Mouse (Mus musculus) neural tube, embryonic 12.5 days (tissue): ENCODE data around the gene Sele. TPM values are rescaled to one million over a fixed set of nuclear protein-coding genes. Genes with fewer than 3 reads are reported as not detected.

Source experiments
- ATAC-seq: fragments of 200-750 bp; cut with Nextera tagmentation; 2 replicates; pipeline ENCODE4 v1.8.0; 2017; ENCODE audit warnings: low read depth, mild to moderate bottlenecking, moderate TSS enrichment, moderate library complexity; ENCODE audit not compliant: low FRiP score
- H3K27ac ChIP-seq: fragments of 300-500 bp; sonication (generic); 2 replicates; pipeline ENCODE4 v1.5.1; 2016
- H3K27me3 ChIP-seq: fragments of 300-500 bp; sonication (generic); replicated peaks from 2 replicates; pipeline ENCODE4 v1.6.1; 2016; ENCODE audit warnings: mild to moderate bottlenecking
- H3K36me3 ChIP-seq: fragments of 300-500 bp; sonication (generic); 2 replicates; pipeline ENCODE4 v1.6.1; 2016; ENCODE audit warnings: mild to moderate bottlenecking
- H3K4me1 ChIP-seq: fragments of 300-500 bp; sonication (generic); 2 replicates; pipeline ENCODE4 v1.6.1; 2016
- H3K4me2 ChIP-seq: fragments of 300-500 bp; sonication (generic); replicated peaks from 2 replicates; pipeline ENCODE4 v1.6.1; 2016; ENCODE audit warnings: mild to moderate bottlenecking
- H3K4me3 ChIP-seq: fragments of 300-500 bp; sonication (generic); 2 replicates; pipeline ENCODE4 v1.5.1; 2016
- H3K9ac ChIP-seq: fragments of 300-500 bp; sonication (generic); 2 replicates; pipeline ENCODE4 v1.6.1; 2016; ENCODE audit warnings: mild to moderate bottlenecking
- H3K9me3 ChIP-seq: fragments of 300-500 bp; sonication (generic); 2 replicates; pipeline ENCODE4 v1.6.1; 2016; ENCODE audit warnings: mild to moderate bottlenecking
- WGBS: fragments of 180-500 bp; shearing (Covaris S2); methylation state at CpG from one replicate; pipeline ENCODE4 v1.1.7; 2016; 5-methylcytosine and 5-hydroxymethylcytosine counted together
- polyA plus RNA-seq: library from polyadenylated mRNA; unstranded; fragments of >200 nt; fragmentation: Nextera tagmentation; extraction: Ambion mirVana; gene quantifications from 2 replicates; pipeline ENCODE4 v1.2.1, GENCODE M21; 2016

Sele gene
- polyA plus RNA-seq, 1 experiment from 2014 or later = not detected

- Histone ChIP-seq H3K27me3 (no peaks in the 10 kb centered on the region), H3K36me3 (no peaks in the 10 kb centered on the region), H3K9me3 (no peaks in the 10 kb centered on the region), H3K4me1 (no peaks in the 10 kb centered on the region), H3K4me2 (no peak overlapping the region), H3K4me3 (no peak overlapping the region), H3K9ac (no peak overlapping the region), H3K27ac (no peak overlapping the region)
- ATAC-seq = no peak
- WGBS = 89% methylated on average over 7 of the region's 7 CpGs
Observed at GRCm38 (mm10) chr1:164073803-164074202, 25.8 kb downstream of the Sele start.

GRCm38 (mm10) chr1:164074606-164075140 is 26.6 kb downstream of the Sele start:
- Histone ChIP-seq H3K4me3 (no peak overlapping the region), H3K27ac (no peak overlapping the region), H3K36me3 (no peaks in the 10 kb centered on the region), H3K4me2 (no peak overlapping the region), H3K9ac (no peak overlapping the region), H3K27me3 (no peaks in the 10 kb centered on the region), H3K9me3 (no peaks in the 10 kb centered on the region), H3K4me1 (no peaks in the 10 kb centered on the region)
- WGBS = 95% methylated on average over 2 of the region's 2 CpGs
- ATAC-seq = no peak

- Histone ChIP-seq H3K36me3 (no peaks in the 10 kb centered on the region), H3K27ac (no peak overlapping the region), H3K9me3 (no peaks in the 10 kb centered on the region), H3K4me2 (no peak overlapping the region), H3K4me3 (no peak overlapping the region), H3K27me3 (no peaks in the 10 kb centered on the region), H3K4me1 (no peaks in the 10 kb centered on the region), H3K9ac (no peak overlapping the region)
- no peak for ATAC-seq
- WGBS = 96% methylated on average over 1 of the region's 1 CpGs
Observed at GRCm38 (mm10) chr1:164075416-164075815, 27.4 kb downstream of the Sele start.

GRCm38 (mm10) chr1:164076441-164076840 is 28.4 kb downstream of the Sele start:
- 52% methylated on average over 1 of the region's 1 CpGs for WGBS
- no peaks in the 10 kb centered on the region for H3K36me3 ChIP-seq
- no peak overlapping the region for H3K4me3 ChIP-seq
- no peak overlapping the region for H3K27ac ChIP-seq
- H3K27me3 ChIP-seq = no peaks in the 10 kb centered on the region
- no peaks in the 10 kb centered on the region for H3K9me3 ChIP-seq
- H3K4me1 ChIP-seq = no peaks in the 10 kb centered on the region
- no peak overlapping the region for H3K4me2 ChIP-seq
- no peak for ATAC-seq
- H3K9ac ChIP-seq = no peak overlapping the region

GRCm38 (mm10) chr1:164077031-164077430 is 29.0 kb downstream of the Sele start:
- H3K4me2 ChIP-seq = no peak overlapping the region

GRCm38 (mm10) chr1:164078323-164078741 is 30.3 kb downstream of the Sele start:
- WGBS = 87% methylated on average over 4 of the region's 4 CpGs
- H3K36me3 ChIP-seq = no peaks in the 10 kb centered on the region
- no peak overlapping the region for H3K4me3 ChIP-seq
- H3K27me3 ChIP-seq = no peaks in the 10 kb centered on the region
- no peak for ATAC-seq
- no peaks in the 10 kb centered on the region for H3K9me3 ChIP-seq
- no peak overlapping the region for H3K9ac ChIP-seq
- no peaks in the 10 kb centered on the region for H3K4me1 ChIP-seq
- H3K27ac ChIP-seq = no peak overlapping the region
- H3K4me2 ChIP-seq = no peak overlapping the region

More at GRCm38 (mm10) chr1:164077031-164077430, 29.0 kb downstream of the Sele start:
- Histone ChIP-seq H3K36me3 (no peaks in the 10 kb centered on the region), H3K4me3 (no peak overlapping the region), H3K9me3 (no peaks in the 10 kb centered on the region), H3K27ac (no peak overlapping the region), H3K27me3 (no peaks in the 10 kb centered on the region), H3K4me1 (no peaks in the 10 kb centered on the region), H3K9ac (no peak overlapping the region)
- ATAC-seq = no peak
- 92% methylated on average over 3 of the region's 3 CpGs for WGBS

- Histone ChIP-seq H3K4me3 (no peak overlapping the region), H3K27ac (no peak overlapping the region), H3K27me3 (no peaks in the 10 kb centered on the region), H3K9ac (no peak overlapping the region), H3K9me3 (no peaks in the 10 kb centered on the region), H3K4me2 (no peak overlapping the region), H3K36me3 (no peaks in the 10 kb centered on the region), H3K4me1 (no peaks in the 10 kb centered on the region)
- 88% methylated on average over 11 of the region's 11 CpGs for WGBS
- no peak for ATAC-seq
Observed at GRCm38 (mm10) chr1:164079091-164079490, 31.1 kb downstream of the Sele start.

GRCm38 (mm10) chr1:164083046-164083445 is 35.0 kb downstream of the Sele start:
- Histone ChIP-seq H3K4me3 (no peak overlapping the region), H3K4me1 (no peaks in the 10 kb centered on the region), H3K36me3 (no peaks in the 10 kb centered on the region), H3K27me3 (no peaks in the 10 kb centered on the region), H3K9me3 (no peaks in the 10 kb centered on the region), H3K27ac (no peak overlapping the region), H3K9ac (no peak overlapping the region), H3K4me2 (no peak overlapping the region)
- 90% methylated on average over 4 of the region's 4 CpGs for WGBS
- ATAC-seq = no peak

GRCm38 (mm10) chr1:164086797-164087196 is 38.8 kb downstream of the Sele start:
- Histone ChIP-seq H3K9me3 (no peaks in the 10 kb centered on the region), H3K4me3 (no peak overlapping the region), H3K9ac (no peak overlapping the region), H3K36me3 (no peaks in the 10 kb centered on the region), H3K27me3 (no peaks in the 10 kb centered on the region), H3K4me1 (no peaks in the 10 kb centered on the region), H3K4me2 (no peak overlapping the region), H3K27ac (no peak overlapping the region)
- 84% methylated on average over 3 of the region's 3 CpGs for WGBS
- no peak for ATAC-seq

GRCm38 (mm10) chr1:164087872-164088271 is 39.8 kb downstream of the Sele start:
- Histone ChIP-seq H3K9me3 (no peaks in the 10 kb centered on the region), H3K9ac (no peak overlapping the region), H3K27ac (no peak overlapping the region), H3K27me3 (no peaks in the 10 kb centered on the region), H3K4me1 (no peaks in the 10 kb centered on the region), H3K4me3 (no peak overlapping the region), H3K36me3 (no peaks in the 10 kb centered on the region), H3K4me2 (no peak overlapping the region)
- ATAC-seq = no peak
- WGBS = 93% methylated on average over 5 of the region's 5 CpGs

- no peak overlapping the region for H3K4me3 ChIP-seq
- no peak overlapping the region for H3K27ac ChIP-seq
- no peaks in the 10 kb centered on the region for H3K4me1 ChIP-seq
- no peaks in the 10 kb centered on the region for H3K36me3 ChIP-seq
- ATAC-seq = no peak
- H3K9ac ChIP-seq = no peak overlapping the region
- 72% methylated on average over 6 of the region's 6 CpGs for WGBS
- H3K27me3 ChIP-seq = no peaks in the 10 kb centered on the region
- no peaks in the 10 kb centered on the region for H3K9me3 ChIP-seq
- H3K4me2 ChIP-seq = no peak overlapping the region
Observed at GRCm38 (mm10) chr1:164096780-164097179, 48.7 kb downstream of the Sele start.

GRCm38 (mm10) chr1:164097911-164098310 is 49.9 kb downstream of the Sele start:
- Histone ChIP-seq H3K27me3 (no peaks in the 10 kb centered on the region), H3K36me3 (no peaks in the 10 kb centered on the region), H3K4me1 (no peaks in the 10 kb centered on the region), H3K4me3 (no peak overlapping the region), H3K9me3 (no peaks in the 10 kb centered on the region), H3K9ac (no peak overlapping the region), H3K27ac (no peak overlapping the region), H3K4me2 (no peak overlapping the region)
- no peak for ATAC-seq
- 81% methylated on average over 2 of the region's 2 CpGs for WGBS

- no peak for ATAC-seq
- Histone ChIP-seq H3K27ac (no peak overlapping the region), H3K4me3 (no peak overlapping the region), H3K9ac (no peak overlapping the region), H3K9me3 (no peaks in the 10 kb centered on the region), H3K36me3 (no peaks in the 10 kb centered on the region), H3K27me3 (no peaks in the 10 kb centered on the region), H3K4me2 (no peak overlapping the region), H3K4me1 (no peaks in the 10 kb centered on the region)
- 78% methylated on average over 2 of the region's 2 CpGs for WGBS
Observed at GRCm38 (mm10) chr1:164098372-164098771, 50.3 kb downstream of the Sele start.
